8 mouse cellular contexts compared by ENCODE assay signal in genomic region chr1:162813836-162814156, GRCm38 (mm10). TPM values are rescaled to one million over a fixed set of nuclear protein-coding genes. Genes with fewer than 3 reads are reported as not detected.
A peak's percentile ranks its signal among the peaks of the same experiment; 100 is the strongest.
DNase-seq lines count a peak whose midpoint lies in the region; ATAC-seq and TF ChIP-seq lines count a peak whose summit lies in the region.

TSS of gene Fmo4 (minus strand) at chr1:162813972.

- TF ChIP-seq CTCF in heart, postnatal 0 days (IDR thresholded peaks at IDR 0.05; ENCODE audit: low read depth): peak; percentile 45

- H3K9ac ChIP-seq in heart, postnatal 0 days (replicated peaks; ENCODE audit: low read depth, low read length): no peak within 1 kb of the TSS
- H3K9ac ChIP-seq in midbrain, embryonic 14.5 days (replicated peaks; ENCODE audit: low read length): no peak within 1 kb of the TSS

- no peak within 1 kb of the TSS; the same call in 1 of the 2 replicates for H3K4me3 ChIP-seq in heart, postnatal 0 days (ENCODE audit: low read depth, low read length)
- no peak within 1 kb of the TSS for H3K4me3 ChIP-seq in midbrain, embryonic 14.5 days (replicated peaks; ENCODE audit: low read depth, low read length)

- H3K36me3 ChIP-seq in heart, postnatal 0 days (replicated peaks; ENCODE audit: control insufficient read depth, insufficient read depth, low read length): no peaks in the 10 kb centered on the region
- no peaks in the 10 kb centered on the region for H3K36me3 ChIP-seq in midbrain, embryonic 14.5 days (ENCODE audit: control insufficient read depth, insufficient read depth, low read length)

- no peak for ATAC-seq in heart, postnatal 0 days (ENCODE audit: insufficient read depth, low read depth)
- no peak; the same call in 1 of the 2 replicates for ATAC-seq in midbrain, embryonic 14.5 days (ENCODE audit: low FRiP score, low TSS enrichment)

- H3K27me3 ChIP-seq in heart, postnatal 0 days (ENCODE audit: control insufficient read depth, insufficient read depth, low read length): no peaks in the 10 kb centered on the region
- no peaks in the 10 kb centered on the region for H3K27me3 ChIP-seq in midbrain, embryonic 14.5 days (ENCODE audit: control insufficient read depth, insufficient read depth, low read length)

- DNase-seq in cerebellum, postnatal 36 days: peak; percentile 3
- DNase-seq in cerebellum, adult 9-11 months: no peak
- DNase-seq in thymus, postnatal 4 days: peak; percentile 20
- DNase-seq in thymus, postnatal 25 days: no peak
- peak; percentile 14 for DNase-seq in heart, postnatal 0 days (ENCODE audit: low spot score)
- DNase-seq in kidney, postnatal 4 days: peak; percentile 69 to 79
- peak; percentile 51 for DNase-seq in midbrain, embryonic 14.5 days
- DNase-seq in spleen, postnatal 4 days (ENCODE audit: low spot score in 2 of 2): no peak

- 28% methylated on average over 8 of the region's 8 CpGs for WGBS in heart, postnatal 0 days
- 39% methylated on average over 8 of the region's 8 CpGs for WGBS in midbrain, embryonic 14.5 days

- peak within 1 kb of the TSS; percentile 44 for H3K4me2 ChIP-seq in heart, postnatal 0 days (ENCODE audit: low read depth, low read length)
- H3K4me2 ChIP-seq in midbrain, embryonic 14.5 days (ENCODE audit: low read length): no peak within 1 kb of the TSS

- H3K27ac ChIP-seq in heart, postnatal 0 days (ENCODE audit: low read depth): no peak within 1 kb of the TSS
- H3K27ac ChIP-seq in midbrain, embryonic 14.5 days (replicated peaks; ENCODE audit: low read depth, low read length): no peak within 1 kb of the TSS

- H3K9me3 ChIP-seq in heart, postnatal 0 days (replicated peaks; ENCODE audit: control insufficient read depth, low read length): no peaks in the 10 kb centered on the region
- H3K9me3 ChIP-seq in midbrain, embryonic 14.5 days (ENCODE audit: control insufficient read depth, low read length): no peaks in the 10 kb centered on the region

- no peaks in the 10 kb centered on the region for H3K4me1 ChIP-seq in heart, postnatal 0 days (ENCODE audit: control insufficient read depth, insufficient read depth)
- no peaks in the 10 kb centered on the region for H3K4me1 ChIP-seq in midbrain, embryonic 14.5 days (ENCODE audit: control insufficient read depth, insufficient read depth, low read length)

- TF ChIP-seq EP300 in heart, postnatal 0 days (IDR thresholded peaks at IDR 0.05; ENCODE audit: low read depth): no peak

RNA-seq across cellular contexts. Expression of gene Fmo4, which starts in this region (rescaled TPM):
- total RNA-seq in heart, postnatal 0 days (2014; rRNA removed; ENCODE audit: low replicate concordance): 1.3 and 3.1 TPM in 2 replicates
- polyA plus RNA-seq in heart, postnatal 0 days (2015; fragmentation: Nextera tagmentation; extraction: Ambion mirVana): 0.20 and 0.32 TPM in 2 replicates
- 0.27 and 0.33 TPM in 2 replicates for polyA plus RNA-seq in midbrain, embryonic 14.5 days (2014; fragmentation: Nextera tagmentation; extraction: Ambion mirVana)

Comparison
In these comparisons a context has a peak if more than half of its experiments do, and no peak if none do; other contexts are left out.
1. DNase-seq: peak in cerebellum, postnatal 36 days (2 of 2), thymus, postnatal 4 days (single experiment), heart, postnatal 0 days (single experiment) and kidney, postnatal 4 days (2 of 2); none in cerebellum, adult 9-11 months (single experiment), thymus, postnatal 25 days (single experiment) and spleen, postnatal 4 days (0 of 2).
2. Peak in DNase-seq in midbrain, embryonic 14.5 days; RNA of the gene not detected or under 1 TPM.